Mouse (Mus musculus) retina, embryonic 14.5 days (tissue): ENCODE results near the gene Crot.

ENCODE experiments used
- DNase-seq: peaks from one replicate; pipeline ENCODE4 v3.0.0-alpha.2; 2015; ENCODE audit warnings: low spot score

Crot gene

GRCm38 (mm10) chr5:8995966-8996685 is 998 bp downstream of the Crot start:
- DNase-seq, result peak; percentile 57

DNA sequence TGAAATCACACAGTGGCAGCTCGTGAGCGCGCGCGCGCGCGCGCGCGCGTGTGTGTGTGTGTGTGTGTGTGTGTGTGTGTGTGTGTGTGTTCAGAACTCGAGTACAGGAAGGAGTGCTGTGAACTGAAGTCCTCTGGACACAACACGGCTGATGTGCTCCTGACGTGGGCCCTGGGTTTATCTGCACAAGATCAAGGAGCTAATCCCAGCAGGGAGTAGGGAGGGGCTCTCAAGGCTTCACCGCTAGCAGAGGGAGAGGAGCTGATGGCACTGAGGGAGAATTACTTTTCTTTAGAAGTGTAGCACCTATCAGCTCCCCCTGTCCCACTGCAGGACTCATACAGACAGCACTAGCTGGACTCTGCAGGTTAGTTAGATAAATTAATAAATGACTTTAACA is 5.5 kb downstream of the Crot start:
- DNase-seq, result no peak

- DNase-seq, result no peak
These were observed 6.6 kb downstream of the Crot start for GRCm38 (mm10) chr5:8990526-8990925.

DNA sequence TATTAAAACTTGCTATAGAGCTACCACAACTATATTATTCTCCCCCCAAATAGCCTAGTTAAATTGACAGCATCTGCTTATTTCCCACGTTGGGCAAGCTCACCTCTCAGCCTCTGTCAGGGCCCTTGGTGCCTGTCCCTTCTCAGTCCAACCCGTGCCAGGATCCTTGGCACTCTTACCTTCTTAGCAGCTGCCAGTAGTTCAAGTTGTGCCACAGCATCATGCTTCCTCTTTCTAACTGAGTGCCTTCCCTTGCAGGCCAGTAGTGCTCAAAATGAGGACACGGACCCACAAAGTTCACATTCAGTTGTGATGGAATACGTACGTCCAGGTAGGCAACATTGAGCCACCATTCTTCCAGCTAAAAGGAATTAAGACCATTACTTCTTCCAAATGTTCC is 9.2 kb downstream of the Crot start:
- no peak for DNase-seq

DNA sequence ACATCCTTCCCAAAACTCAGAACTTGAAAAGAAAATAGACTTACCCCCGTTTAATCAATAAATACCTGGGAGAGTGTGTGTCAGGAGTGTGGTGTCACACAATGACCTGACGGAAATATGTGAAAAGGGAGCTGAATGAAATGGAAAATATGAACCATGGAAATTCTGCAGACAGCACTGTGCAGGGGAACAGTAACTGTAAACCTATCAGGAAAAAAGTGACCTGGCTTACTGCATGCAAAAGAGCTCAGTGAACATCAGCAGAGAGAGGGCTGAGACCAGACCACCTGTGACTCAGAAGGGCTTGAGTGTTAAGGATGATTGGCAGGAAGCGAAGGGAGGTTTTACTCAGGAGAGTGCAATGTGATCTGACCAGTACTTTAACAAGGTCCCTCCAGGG is 11.7 kb downstream of the Crot start:
- no peak for DNase-seq

- DNase-seq, result no peak
These were observed 22.4 kb downstream of the Crot start for GRCm38 (mm10) chr5:8974721-8975120.

- DNase-seq, result no peak
These were observed 24.8 kb downstream of the Crot start for GRCm38 (mm10) chr5:8972355-8972754.

DNA sequence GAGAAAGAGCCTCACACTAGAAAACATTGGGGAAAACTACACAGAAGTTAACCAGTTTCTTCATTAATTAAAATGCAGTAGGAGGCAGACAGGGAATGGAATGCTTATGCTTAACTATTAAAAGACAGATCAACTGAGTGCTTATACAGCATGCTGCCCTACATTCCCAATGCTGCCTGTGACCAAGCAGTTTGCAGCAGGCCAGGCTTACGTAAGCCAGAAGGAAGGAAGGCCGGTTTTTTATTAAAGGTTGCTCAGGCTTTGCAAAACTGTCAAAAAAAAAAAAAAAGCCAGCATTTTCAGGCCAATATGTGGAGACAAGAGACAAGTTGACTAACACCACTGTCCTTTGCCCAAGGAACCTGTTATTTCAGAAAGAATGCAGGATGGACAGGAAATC is 26.4 kb downstream of the Crot start:
- DNase-seq, result no peak

GRCm38 (mm10) chr5:8964487-8964886 is 32.6 kb downstream of the Crot start:
- no peak for DNase-seq

DNA sequence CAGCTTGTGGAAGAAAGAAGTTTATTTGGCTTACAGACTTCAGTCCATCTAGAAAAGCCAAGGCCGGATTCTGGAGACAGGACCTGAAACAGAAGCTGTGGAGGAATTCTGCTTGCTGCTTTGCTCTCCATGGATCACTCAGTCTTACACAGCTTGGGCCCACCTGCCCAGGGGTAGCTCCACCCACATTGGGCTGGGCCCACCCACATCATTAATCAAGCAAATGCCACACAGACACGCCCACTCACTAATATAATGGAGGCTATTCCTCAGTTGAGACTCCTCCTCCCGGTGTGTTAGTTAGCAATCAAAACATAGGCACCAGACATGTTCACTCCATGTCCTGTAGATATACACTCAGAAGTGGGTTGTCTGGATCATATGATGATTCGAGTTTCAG is 36.6 kb downstream of the Crot start:
- DNase-seq, result no peak

DNA sequence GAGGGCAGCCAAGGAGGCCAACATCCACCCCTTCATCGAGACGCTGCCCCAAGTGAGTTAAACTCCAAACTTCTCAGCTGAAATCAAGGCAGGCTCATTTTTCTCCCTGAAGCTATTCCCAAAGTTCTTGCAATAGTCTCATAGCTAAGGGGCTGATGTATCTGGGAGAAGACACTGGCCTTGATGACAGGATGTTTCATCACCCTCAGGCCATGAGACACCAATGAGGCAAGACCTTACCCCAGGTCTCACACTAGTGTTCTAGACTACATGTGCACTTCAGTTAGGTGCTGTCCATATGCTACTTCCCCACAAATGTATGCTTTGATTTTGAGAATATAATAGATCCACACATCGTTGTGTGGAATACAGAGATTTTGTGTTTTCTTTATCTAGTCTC is 41.6 kb downstream of the Crot start:
- no peak for DNase-seq

GRCm38 (mm10) chr5:8953660-8954059 is 43.5 kb downstream of the Crot start:
- no peak for DNase-seq

GRCm38 (mm10) chr5:8947423-8948110 is 49.6 kb downstream of the Crot start:
- DNase-seq, result peak; percentile 33

- DNase-seq, result no peak
These were observed 53.3 kb downstream of the Crot start for GRCm38 (mm10) chr5:8943836-8944235.

- peak; percentile 58 for DNase-seq
These were observed 55.9 kb downstream of the Crot start for GRCm38 (mm10) chr5:8941266-8941665.

DNA sequence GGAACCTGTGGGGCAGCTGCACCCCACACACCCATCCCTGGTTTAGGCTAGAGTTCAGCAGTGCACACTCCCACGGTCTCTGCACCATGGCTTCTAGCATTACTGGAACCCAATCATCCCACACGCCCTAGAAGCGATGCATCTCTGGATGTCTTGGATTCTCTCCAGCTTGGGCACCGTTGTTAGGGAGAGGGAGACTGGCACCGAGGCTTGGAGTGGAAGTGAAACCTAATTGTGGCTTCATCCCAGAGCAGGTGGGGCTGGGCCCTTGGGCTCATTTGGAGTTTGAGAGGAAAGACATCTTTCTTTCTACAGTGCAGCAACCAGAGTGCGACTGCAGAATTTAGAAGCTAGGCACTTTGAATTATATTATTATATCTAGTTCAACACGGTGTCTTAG is 59.2 kb downstream of the Crot start:
- DNase-seq, result no peak

DNA sequence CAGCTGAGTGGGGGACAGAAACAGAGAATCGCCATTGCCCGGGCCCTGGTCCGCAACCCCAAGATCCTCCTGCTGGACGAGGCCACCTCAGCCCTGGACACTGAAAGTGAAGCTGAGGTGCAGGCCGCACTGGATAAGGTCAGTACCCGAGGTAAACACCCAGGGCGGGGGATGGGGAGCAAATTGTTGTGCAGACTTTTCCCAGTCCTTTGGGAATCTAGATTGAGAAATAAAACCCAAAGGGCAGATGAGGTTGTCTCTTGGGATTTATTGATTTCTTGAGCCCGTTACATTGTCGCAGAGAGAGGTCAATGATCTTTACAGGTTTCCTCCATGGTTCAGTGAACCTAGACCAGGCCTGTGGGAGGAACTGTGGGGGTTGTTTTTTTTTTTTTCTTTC is 68.7 kb downstream of the Crot start:
- no peak for DNase-seq

DNA sequence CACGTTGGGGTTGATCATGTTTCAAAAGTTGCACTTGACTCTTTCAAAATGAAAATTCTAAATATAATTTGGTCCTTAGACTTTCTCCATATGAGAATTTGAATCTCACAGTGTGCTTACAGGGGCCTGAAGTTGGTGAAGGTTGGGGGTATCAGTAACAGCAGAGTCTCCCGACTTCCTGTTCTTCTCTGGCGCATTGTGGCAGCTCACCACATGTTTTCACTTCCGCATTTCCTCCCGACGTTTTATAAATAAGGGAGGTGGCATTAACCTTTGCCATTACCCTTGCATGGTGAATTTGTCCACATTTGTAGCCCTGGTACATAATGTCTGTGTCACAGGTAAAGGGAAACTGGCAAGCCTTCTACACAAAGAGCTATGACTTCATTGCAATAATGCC is 80.1 kb downstream of the Crot start:
- DNase-seq, result no peak

DNA sequence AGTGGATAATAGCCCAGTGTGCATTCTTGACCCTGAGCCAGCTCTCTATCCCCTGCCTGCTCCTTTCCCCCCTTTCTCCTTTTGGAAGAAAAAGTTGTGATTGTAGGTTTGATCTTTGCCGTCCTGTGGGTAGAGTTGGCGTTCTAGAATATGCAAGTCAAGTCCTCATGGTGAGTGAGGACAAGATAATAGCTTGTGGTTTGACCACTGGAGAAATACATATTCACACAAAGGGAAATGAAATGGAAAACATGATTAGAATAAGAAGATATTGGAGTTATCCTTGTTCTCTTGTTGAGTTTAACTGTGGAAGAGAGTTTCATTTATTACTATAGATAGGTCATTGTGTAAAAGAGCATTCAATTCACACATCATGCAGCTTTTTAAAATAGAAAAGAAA is 80.7 kb downstream of the Crot start:
- no peak for DNase-seq
